Mouse (Mus musculus): ENCODE results near the gene Sash3. TPM values are rescaled to one million over a fixed set of nuclear protein-coding genes. Genes with fewer than 3 reads are reported as not detected.
A peak's percentile ranks its signal among the peaks of the same experiment; 100 is the strongest.
"Not testable (repeated sequence)": the region's sequence is repeated elsewhere in the genome, so short reads cannot be mapped to it uniquely, and the experiment has no call there.

Gene Sash3
- total and polyA plus RNA-seq, 2 experiments, result 0.83 to 1.4 TPM

DNA sequence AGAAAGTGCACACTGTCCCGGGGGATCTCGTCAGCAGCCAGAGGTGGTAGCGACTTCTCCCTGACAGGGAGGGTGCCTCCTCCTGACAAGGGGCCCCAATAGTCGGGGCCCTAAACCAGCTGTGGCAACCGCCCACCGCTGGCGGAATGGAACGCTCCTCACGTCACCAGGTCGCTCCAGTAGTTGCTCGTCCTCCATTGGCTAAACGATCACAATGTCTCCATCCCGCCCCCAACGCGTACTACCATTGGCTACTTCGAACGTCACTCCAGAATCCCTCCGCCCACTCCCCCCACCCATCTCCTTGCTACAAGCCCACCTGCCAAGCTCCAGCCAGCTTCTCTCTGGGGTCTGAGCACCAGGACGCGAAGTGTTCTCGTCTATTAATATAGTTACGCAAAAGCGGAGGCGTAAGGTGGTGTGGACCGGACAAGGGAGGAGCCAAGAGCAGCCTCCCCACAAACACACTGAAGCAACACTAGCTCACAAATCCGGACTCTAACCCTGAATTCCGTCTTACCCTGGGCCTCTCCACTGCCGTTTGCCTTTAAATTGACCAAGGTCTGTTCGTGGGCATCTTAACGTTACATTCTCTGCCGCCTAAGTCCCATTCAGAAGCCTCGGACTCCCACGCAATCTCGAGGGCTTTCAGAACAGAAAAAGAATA, 62.4 kb downstream of the Sash3 start, which contains the start of gene Zdhhc9:
Gene Zdhhc9 (minus strand): TSS at position 360 of the 667 bp plus-strand sequence.
- H3K27me3 ChIP-seq (ENCODE audit: control insufficient read depth, insufficient read depth, low read length), result no peaks in the 10 kb centered on the region
- peak; percentile 73 for TF ChIP-seq POLR2A (IDR thresholded peaks at IDR 0.05; ENCODE audit: extremely low read depth, insufficient read depth, low read length)
- TF ChIP-seq CTCF (IDR thresholded peaks at IDR 0.05; ENCODE audit: low read depth, low read length), result no peak
- WGBS, result under 1% methylated on average over 32 of the region's 34 CpGs
- H3K36me3 ChIP-seq (ENCODE audit: control insufficient read depth, insufficient read depth, low read length), result peaks cover 4% of the 10 kb centered on the region
- H3K9ac ChIP-seq (ENCODE audit: low read depth, low read length), result peak within 1 kb of the TSS; percentile 98
- DNase-seq (ENCODE audit: extremely low read depth, low read depth, low spot score), result peak; percentile 86
- peaks cover 9% of the 10 kb centered on the region for H3K4me1 ChIP-seq (ENCODE audit: control insufficient read depth, insufficient read depth, low read length)
- H3K27ac ChIP-seq (replicated peaks; ENCODE audit: insufficient read depth, low read depth, low read length), result peak within 1 kb of the TSS; percentile 96
- peaks cover 9% of the 10 kb centered on the region; the same call in 1 of the 2 replicates for H3K79me2 ChIP-seq (ENCODE audit: control insufficient read depth, insufficient read depth, low read length)
- peak within 1 kb of the TSS; percentile 98 for H3K4me3 ChIP-seq (ENCODE audit: insufficient read depth, low read depth, low read length)

DNA sequence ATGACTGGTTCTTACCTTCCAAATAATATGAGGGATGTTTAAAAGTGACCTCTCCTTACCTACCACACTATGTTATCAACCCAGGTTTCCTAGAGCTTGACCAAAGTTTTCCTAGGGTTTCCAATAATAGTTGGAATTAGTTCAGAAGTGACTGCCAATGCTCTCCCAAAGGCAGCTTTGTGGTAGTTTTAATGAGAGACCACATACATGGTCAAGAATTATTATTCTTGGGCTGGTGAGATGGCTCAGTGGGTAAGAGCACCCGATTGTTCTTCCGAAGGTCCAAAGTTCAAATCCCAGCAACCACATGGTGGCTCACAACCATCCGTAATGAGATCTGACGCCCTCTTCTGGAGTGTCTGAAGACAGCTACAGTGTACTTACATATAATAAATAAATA, 63.5 kb downstream of the Sash3 start:
- not testable (repeated sequence) for DNase-seq (ENCODE audit: extremely low read depth, low read depth, low spot score); H3K4me3 ChIP-seq (ENCODE audit: insufficient read depth, low read depth, low read length); H3K27ac ChIP-seq (replicated peaks; ENCODE audit: insufficient read depth, low read depth, low read length); H3K79me2 ChIP-seq (ENCODE audit: control insufficient read depth, insufficient read depth, low read length); H3K9ac ChIP-seq (ENCODE audit: low read depth, low read length); H3K4me1 ChIP-seq (ENCODE audit: control insufficient read depth, insufficient read depth, low read length); H3K36me3 ChIP-seq (ENCODE audit: control insufficient read depth, insufficient read depth, low read length); H3K27me3 ChIP-seq (ENCODE audit: control insufficient read depth, insufficient read depth, low read length)
- WGBS, result 62% methylated on average over 4 of the region's 4 CpGs

Other genes with a start within 250 kb of the Sash3 start
- gene Ocrl, start 234.0 kb upstream of the Sash3 start, total RNA-seq (2014; rRNA removed), result 3.7 and 4.5 TPM in 2 replicates
- 2.1 and 2.6 TPM in 2 replicates for gene Ocrl, start 234.0 kb upstream of the Sash3 start, polyA plus RNA-seq (2012; rRNA removed)
- gene Apln, start 111.6 kb upstream of the Sash3 start, total RNA-seq (2014; rRNA removed), result 0.07 and 0.09 TPM in 2 replicates
- 0.04 TPM in 1 of 2 replicates, not detected in the other for gene Apln, start 111.6 kb upstream of the Sash3 start, polyA plus RNA-seq (2012; rRNA removed)
- not detected in 2 replicates for gene Xpnpep2, start 37.7 kb upstream of the Sash3 start, total RNA-seq (2014; rRNA removed)
- gene Xpnpep2, start 37.7 kb upstream of the Sash3 start, polyA plus RNA-seq (2012; rRNA removed), result not detected in 2 replicates
- 36.2 and 46.2 TPM in 2 replicates for gene Zdhhc9, start 62.4 kb downstream of the Sash3 start, total RNA-seq (2014; rRNA removed)
- gene Zdhhc9, start 62.4 kb downstream of the Sash3 start, polyA plus RNA-seq (2012; rRNA removed), result 66.4 and 71.8 TPM in 2 replicates
- 6.4 and 6.7 TPM in 2 replicates for gene Utp14a, start 110.4 kb downstream of the Sash3 start, total RNA-seq (2014; rRNA removed)
- gene Utp14a, start 110.4 kb downstream of the Sash3 start, polyA plus RNA-seq (2012; rRNA removed), result 1.4 and 2.2 TPM in 2 replicates
- gene Bcorl1, start 194.9 kb downstream of the Sash3 start, total RNA-seq (2014; rRNA removed), result 1.7 and 2.8 TPM in 2 replicates
- 1.6 and 2.2 TPM in 2 replicates for gene Bcorl1, start 194.9 kb downstream of the Sash3 start, polyA plus RNA-seq (2012; rRNA removed)

All from liver, adult 2 months (tissue).